Mouse (Mus musculus) heart, adult 2 months (tissue): ENCODE data around the gene Ccdc3. TPM values are rescaled to one million over a fixed set of nuclear protein-coding genes. Genes with fewer than 3 reads are reported as not detected.

Experiments
- DNase-seq, 2 experiments: peaks; one replicate each; pipeline ENCODE4 v3.0.0; 2021
- H3K27ac ChIP-seq: fragments of 200-600 bp; 2 replicates; pipeline ENCODE4 v1.8.1; 2022
- H3K27me3 ChIP-seq: fragments of 200-500 bp; 2 replicates; pipeline ENCODE4 v1.6.1; 2012; ENCODE audit warnings: mild to moderate bottlenecking, low read length, inconsistent platforms, mixed read lengths; ENCODE audit not compliant: control insufficient read depth, insufficient read depth
- H3K36me3 ChIP-seq: fragments of 200-500 bp; 2 replicates; pipeline ENCODE4 v1.6.1; 2012; ENCODE audit warnings: low read length, inconsistent platforms; ENCODE audit not compliant: control insufficient read depth, insufficient read depth
- H3K4me1 ChIP-seq: fragments of 200-500 bp; 2 replicates; pipeline ENCODE4 v1.6.1; 2011; ENCODE audit warnings: low read length; ENCODE audit not compliant: control insufficient read depth, insufficient read depth
- H3K4me3 ChIP-seq: fragments of 200-600 bp; 2 replicates; pipeline ENCODE4 v1.8.1; 2022
- H3K79me2 ChIP-seq: fragments of 200-500 bp; replicated peaks from 2 replicates; pipeline ENCODE4 v1.6.1; 2012; ENCODE audit warnings: mild to moderate bottlenecking, inconsistent platforms, low read length, moderate library complexity, mixed read lengths; ENCODE audit not compliant: control insufficient read depth, insufficient read depth
- H3K9ac ChIP-seq: fragments of 200-500 bp; 2 replicates; pipeline ENCODE4 v1.6.1; 2012; ENCODE audit warnings: low read depth, mild to moderate bottlenecking, control low read depth, inconsistent platforms, low read length, mixed read lengths
- CTCF ChIP-seq: fragments of 200-600 bp; IDR thresholded peaks from 2 replicates; pipeline ENCODE4 v1.8.1; 2022; ENCODE audit warnings: antibody characterized with exemption, mild to moderate bottlenecking, moderate library complexity
- EP300 ChIP-seq: fragments of 200-500 bp; IDR thresholded peaks from 2 replicates; pipeline ENCODE4 v1.6.1; 2011; ENCODE audit warnings: low read depth, low read length, control low read depth; ENCODE audit not compliant: insufficient read depth
- POLR2A ChIP-seq: fragments of 200-500 bp; IDR thresholded peaks from 2 replicates; pipeline ENCODE4 v1.6.1; 2011; ENCODE audit warnings: mild to moderate bottlenecking, low read depth, low read length, control low read depth; ENCODE audit not compliant: insufficient read depth
- WGBS: fragments of 180-500 bp; shearing (Covaris S2); methylation state at CpG from one replicate; pipeline ENCODE4 v1.1.7; 2018; 5-methylcytosine and 5-hydroxymethylcytosine counted together
- intact Hi-C: fragments of 180-260 bp; cut with DNase I; formaldehyde crosslinking; loops from one replicate; pipeline ENCODE4 v1.15.1; 2025
- polyA plus RNA-seq: library from polyadenylated mRNA; depleted of rRNA; stranded (reverse); fragments of >200 nt; gene quantifications from 2 replicates; pipeline ENCODE4 v1.2.3, GENCODE M21; 2012
- total RNA-seq, 2 experiments: library from RNA; stranded (reverse); gene quantifications; 2 replicates each; pipeline ENCODE4 v1.2.3; 2021

The Ccdc3 gene
- total and polyA plus RNA-seq, 3 experiments = 3.9 to 5.0 (median 4.0) TPM

- no peaks in the 10 kb centered on the region for H3K79me2 ChIP-seq
- no peak overlapping the region for H3K9ac ChIP-seq
- no peak overlapping the region for H3K4me3 ChIP-seq
- H3K36me3 ChIP-seq = no peaks in the 10 kb centered on the region
- H3K27ac ChIP-seq = no peak overlapping the region
- H3K27me3 ChIP-seq = no peaks in the 10 kb centered on the region
- H3K4me1 ChIP-seq = no peaks in the 10 kb centered on the region
- intact Hi-C loops = no loop called here
- no peak for TF ChIP-seq CTCF
- TF ChIP-seq EP300 = no peak
- no peak for TF ChIP-seq POLR2A
- 76% methylated on average over 10 of the region's 10 CpGs for WGBS
- DNase-seq = no peak
Observed at GRCm38 (mm10) chr2:5101743-5102245, 35.8 kb upstream of the Ccdc3 start.

- no peaks in the 10 kb centered on the region for H3K79me2 ChIP-seq
- no peak overlapping the region for H3K27ac ChIP-seq
- no peaks in the 10 kb centered on the region for H3K4me1 ChIP-seq
- TF ChIP-seq EP300 = no peak
- TF ChIP-seq CTCF = no peak
- no peak for TF ChIP-seq POLR2A
- H3K27me3 ChIP-seq = no peaks in the 10 kb centered on the region
- no peak overlapping the region for H3K9ac ChIP-seq
- DNase-seq = no peak
- no peaks in the 10 kb centered on the region for H3K36me3 ChIP-seq
- intact Hi-C loops = no loop called here
- H3K4me3 ChIP-seq = no peak overlapping the region
- WGBS = 54% methylated on average over 1 of the region's 1 CpGs
Observed at GRCm38 (mm10) chr2:5102891-5103290, 34.7 kb upstream of the Ccdc3 start.

GRCm38 (mm10) chr2:5112785-5113291, 24.7 kb upstream of the Ccdc3 start:
- Histone ChIP-seq H3K4me3 (no peak overlapping the region), H3K9ac (no peak overlapping the region), H3K79me2 (no peaks in the 10 kb centered on the region), H3K27me3 (no peaks in the 10 kb centered on the region), H3K27ac (no peak overlapping the region), H3K4me1 (no peaks in the 10 kb centered on the region), H3K36me3 (no peaks in the 10 kb centered on the region)
- intact Hi-C loops = no loop called here
- no peak for DNase-seq
- no peak for TF ChIP-seq CTCF
- 12% methylated on average over 8 of the region's 8 CpGs for WGBS

GRCm38 (mm10) chr2:5114386-5114785, 23.2 kb upstream of the Ccdc3 start:
- intact Hi-C loops = no loop called here
- no peaks in the 10 kb centered on the region for H3K36me3 ChIP-seq
- 93% methylated on average over 8 of the region's 8 CpGs for WGBS
- no peaks in the 10 kb centered on the region for H3K79me2 ChIP-seq
- DNase-seq = no peak
- no peak overlapping the region for H3K9ac ChIP-seq
- no peak overlapping the region for H3K27ac ChIP-seq
- no peak overlapping the region for H3K4me3 ChIP-seq
- H3K4me1 ChIP-seq = no peaks in the 10 kb centered on the region
- H3K27me3 ChIP-seq = no peaks in the 10 kb centered on the region
- no peak for TF ChIP-seq POLR2A
- no peak for TF ChIP-seq CTCF
- no peak for TF ChIP-seq EP300

- TF ChIP-seq CTCF (no peak), EP300 (no peak), POLR2A (no peak)
- Histone ChIP-seq H3K9ac (no peak overlapping the region), H3K27me3 (no peaks in the 10 kb centered on the region), H3K4me1 (no peaks in the 10 kb centered on the region), H3K27ac (no peak overlapping the region), H3K36me3 (no peaks in the 10 kb centered on the region), H3K79me2 (no peaks in the 10 kb centered on the region), H3K4me3 (no peak overlapping the region)
- intact Hi-C loops = no loop called here
- WGBS = 26% methylated on average over 5 of the region's 5 CpGs
- no peak for DNase-seq
Observed at GRCm38 (mm10) chr2:5116856-5117532, 20.6 kb upstream of the Ccdc3 start.

- H3K4me1 ChIP-seq = no peaks in the 10 kb centered on the region; the same call in 1 of the 2 replicates
- intact Hi-C loops = no loop called here
- 10% methylated on average over 6 of the region's 6 CpGs for WGBS
Observed at GRCm38 (mm10) chr2:5125506-5125905, 12.1 kb upstream of the Ccdc3 start.

More at GRCm38 (mm10) chr2:5125506-5125905, 12.1 kb upstream of the Ccdc3 start:
- Histone ChIP-seq H3K9ac (no peak overlapping the region), H3K27ac (no peak overlapping the region), H3K4me3 (no peak overlapping the region), H3K27me3 (no peaks in the 10 kb centered on the region), H3K36me3 (no peaks in the 10 kb centered on the region), H3K79me2 (no peaks in the 10 kb centered on the region)
- no peak for DNase-seq
- TF ChIP-seq POLR2A = no peak
- TF ChIP-seq CTCF = no peak
- no peak for TF ChIP-seq EP300
